Mouse (Mus musculus) midbrain, embryonic 13.5 days (tissue): Measurements from ENCODE around the gene Zbtb48. TPM values are rescaled to one million over a fixed set of nuclear protein-coding genes. Genes with fewer than 3 reads are reported as not detected.

Source experiments
- ATAC-seq: fragments of 200-750 bp; cut with Nextera tagmentation; 2 replicates; pipeline ENCODE4 v1.8.0; 2017; ENCODE audit warnings: mild to moderate bottlenecking, moderate TSS enrichment, moderate library complexity
- H3K27ac ChIP-seq: fragments of 300-500 bp; sonication (generic); 2 replicates; pipeline ENCODE4 v1.5.1; 2015; ENCODE audit warnings: inconsistent platforms, mild to moderate bottlenecking, moderate library complexity
- H3K27me3 ChIP-seq: fragments of 300-500 bp; sonication (generic); 2 replicates; pipeline ENCODE4 v1.6.1; 2015; ENCODE audit warnings: mild to moderate bottlenecking, inconsistent platforms
- H3K36me3 ChIP-seq: fragments of 300-500 bp; sonication (generic); 2 replicates; pipeline ENCODE4 v1.6.1; 2015; ENCODE audit warnings: mild to moderate bottlenecking, inconsistent platforms
- H3K4me1 ChIP-seq: fragments of 300-500 bp; sonication (generic); replicated peaks from 2 replicates; pipeline ENCODE4 v1.6.1; 2015; ENCODE audit warnings: inconsistent platforms
- H3K4me2 ChIP-seq: fragments of 300-500 bp; sonication (generic); replicated peaks from 2 replicates; pipeline ENCODE4 v1.6.1; 2015; ENCODE audit warnings: moderate library complexity, mild to moderate bottlenecking, inconsistent platforms
- H3K4me3 ChIP-seq: fragments of 300-500 bp; sonication (generic); replicated peaks from 2 replicates; pipeline ENCODE4 v1.5.1; 2015; ENCODE audit warnings: mild to moderate bottlenecking, inconsistent platforms
- H3K9ac ChIP-seq: fragments of 300-500 bp; sonication (generic); replicated peaks from 2 replicates; pipeline ENCODE4 v1.6.1; 2015; ENCODE audit warnings: mild to moderate bottlenecking, inconsistent platforms
- H3K9me3 ChIP-seq: fragments of 300-500 bp; sonication (generic); 2 replicates; pipeline ENCODE4 v1.6.1; 2016; ENCODE audit warnings: mild to moderate bottlenecking, inconsistent platforms
- WGBS: fragments of 180-500 bp; shearing (Covaris S2); methylation state at CpG from one replicate; pipeline ENCODE4 v1.1.7; 2015; 5-methylcytosine and 5-hydroxymethylcytosine counted together
- polyA plus RNA-seq: library from polyadenylated mRNA; unstranded; fragments of >200 nt; fragmentation: Nextera tagmentation; extraction: Ambion mirVana; gene quantifications from 2 replicates; pipeline ENCODE4 v1.2.1, GENCODE M21; 2015

Zbtb48 gene
- polyA plus RNA-seq = 17.9 and 26.3 TPM in 2 replicates

DNA sequence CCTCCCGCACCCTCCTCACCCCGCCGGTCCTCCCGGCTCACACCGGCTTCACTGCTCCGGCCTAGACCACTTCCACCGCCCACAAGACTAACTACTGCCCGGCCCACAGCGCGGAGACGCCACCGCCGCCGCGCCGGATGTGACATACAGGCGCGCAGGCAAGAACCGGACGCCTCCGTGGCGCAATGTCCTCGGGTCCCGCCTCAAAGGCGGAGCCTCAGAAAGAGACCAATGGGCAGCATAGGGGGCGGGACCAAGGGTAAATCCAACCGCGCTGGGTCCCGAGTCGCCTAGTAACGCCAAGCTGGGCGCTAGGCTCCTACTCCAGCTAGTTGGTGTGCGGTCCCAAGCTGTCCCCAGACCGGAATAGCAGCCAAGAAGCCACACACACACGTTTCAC is at the start of gene Zbtb48:
Gene Zbtb48, minus strand, starts transcription at position 148 of the 400 bp plus-strand sequence.
- Histone ChIP-seq H3K4me1 (peaks cover 56% of the 10 kb centered on the region), H3K27ac (peak within 1 kb of the TSS; percentile 70), H3K4me3 (peak within 1 kb of the TSS; percentile 80), H3K9ac (peak within 1 kb of the TSS; percentile 82), H3K9me3 (no peaks in the 10 kb centered on the region), H3K27me3 (peaks cover 11% of the 10 kb centered on the region), H3K4me2 (peak within 1 kb of the TSS; percentile 99), H3K36me3 (peaks cover 24% of the 10 kb centered on the region)
- ATAC-seq = peak; percentile 98
- under 1% methylated on average over 35 of the region's 35 CpGs for WGBS

DNA sequence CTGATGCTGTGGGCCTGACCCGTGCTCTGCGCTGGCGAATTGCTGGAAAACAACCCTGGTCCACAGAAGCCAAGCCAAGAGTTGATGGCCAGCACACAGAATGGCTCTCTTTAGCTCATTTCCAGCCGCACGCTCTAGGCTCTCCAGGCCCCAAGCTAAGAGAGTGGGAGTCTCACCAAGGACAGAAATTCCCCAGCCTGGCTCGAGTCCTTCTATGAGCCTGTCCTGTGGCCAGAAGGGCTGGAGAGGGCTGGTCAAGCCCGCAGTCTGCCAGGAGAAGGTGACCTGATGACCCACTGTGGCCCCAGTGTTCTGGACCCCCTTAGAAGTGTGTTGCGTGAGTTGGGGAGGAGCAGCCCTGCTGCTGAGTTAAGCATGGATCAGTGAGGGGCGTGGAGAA is 49.7 kb upstream of the Zbtb48 start:
- no peak overlapping the region for H3K9ac ChIP-seq
- WGBS = 90% methylated on average over 9 of the region's 9 CpGs

DNA sequence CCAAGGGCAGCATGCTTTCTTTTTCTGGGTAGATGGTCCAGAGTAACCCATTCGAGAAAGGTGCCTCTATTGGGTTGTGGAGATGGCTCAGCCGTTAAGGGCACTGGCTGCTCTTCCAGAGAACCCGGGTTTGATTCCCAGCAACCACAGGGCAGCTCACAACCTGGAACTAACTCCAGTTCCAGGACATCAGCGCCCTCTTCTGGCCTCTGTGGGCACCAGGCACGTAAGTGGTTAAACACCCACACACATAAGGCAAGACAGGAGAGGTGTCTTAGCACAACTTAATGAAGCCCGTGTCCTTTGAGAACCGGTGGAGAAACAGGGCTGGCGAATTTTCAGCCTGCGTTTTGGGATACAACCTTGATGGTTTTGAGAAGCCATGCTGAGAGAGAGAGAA is 47.1 kb upstream of the Zbtb48 start:
- no peaks in the 10 kb centered on the region for H3K27me3 ChIP-seq
- no peak overlapping the region for H3K9ac ChIP-seq
- H3K36me3 ChIP-seq = no peaks in the 10 kb centered on the region
- no peak overlapping the region for H3K4me3 ChIP-seq
- H3K9me3 ChIP-seq = no peaks in the 10 kb centered on the region; the same call in 1 of the 2 replicates
- H3K4me1 ChIP-seq = peaks cover 9% of the 10 kb centered on the region
- ATAC-seq = no peak
- WGBS = 81% methylated on average over 9 of the region's 9 CpGs
- no peak overlapping the region for H3K4me2 ChIP-seq
- no peak overlapping the region for H3K27ac ChIP-seq

More for the DNA sequence above, 49.7 kb upstream of the Zbtb48 start:
- Histone ChIP-seq H3K4me3 (no peak overlapping the region), H3K36me3 (no peaks in the 10 kb centered on the region), H3K27me3 (no peaks in the 10 kb centered on the region), H3K4me2 (no peak overlapping the region), H3K4me1 (peaks cover 7% of the 10 kb centered on the region), H3K9me3 (no peaks in the 10 kb centered on the region; the same call in 1 of the 2 replicates), H3K27ac (no peak overlapping the region)
- no peak for ATAC-seq

DNA sequence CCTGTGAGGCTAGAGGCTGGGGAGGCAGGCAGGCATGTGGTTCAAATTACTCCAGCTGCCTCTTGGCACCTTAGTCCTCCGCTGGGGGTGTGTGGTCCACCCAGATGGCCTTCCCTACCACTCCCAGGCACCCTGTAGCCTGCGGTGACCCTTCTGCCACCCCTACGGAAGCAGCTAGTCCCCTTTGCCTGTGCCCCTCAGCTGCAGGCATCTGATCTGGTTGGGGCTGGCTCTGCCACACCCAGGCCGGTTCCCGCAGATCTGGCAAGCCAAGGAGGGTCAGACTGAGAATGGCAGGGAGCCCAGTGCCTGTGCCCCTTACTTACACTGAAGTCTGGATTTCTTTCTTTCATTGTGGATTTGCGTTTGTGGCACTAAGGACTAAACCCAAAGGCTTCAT is 46.2 kb upstream of the Zbtb48 start:
- WGBS = 89% methylated on average over 6 of the region's 6 CpGs
- Histone ChIP-seq H3K9ac (no peak overlapping the region), H3K4me1 (peaks cover 9% of the 10 kb centered on the region), H3K9me3 (no peaks in the 10 kb centered on the region), H3K4me2 (no peak overlapping the region), H3K27me3 (no peaks in the 10 kb centered on the region), H3K4me3 (no peak overlapping the region), H3K27ac (no peak overlapping the region), H3K36me3 (no peaks in the 10 kb centered on the region)
- no peak for ATAC-seq

DNA sequence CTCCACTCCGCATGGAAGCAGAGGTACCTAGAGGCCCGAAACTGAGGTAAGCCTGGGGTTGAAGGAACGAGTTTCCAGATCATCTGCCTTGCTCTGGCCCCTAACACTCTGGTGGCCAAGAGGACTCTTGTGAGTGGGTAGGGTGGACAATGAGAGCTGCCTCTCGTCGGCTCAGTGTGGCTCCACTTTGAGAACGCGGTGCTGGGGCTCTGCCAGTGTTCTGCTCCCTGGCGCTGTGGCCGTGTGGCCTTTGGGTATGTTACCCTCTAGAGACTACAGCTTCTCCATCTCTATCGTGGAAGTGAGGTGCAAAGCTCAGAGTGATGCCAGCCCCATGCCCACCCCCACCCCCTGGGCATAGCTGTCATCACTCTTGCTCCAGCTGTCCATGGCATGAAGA is 45.2 kb upstream of the Zbtb48 start:
- WGBS = 71% methylated on average over 10 of the region's 10 CpGs
- H3K4me3 ChIP-seq = no peak overlapping the region
- H3K4me2 ChIP-seq = no peak overlapping the region
- H3K9me3 ChIP-seq = no peaks in the 10 kb centered on the region
- 0 out of 2 replicates have a peak overlapping the region, but pooled peaks have one; percentile 14 for H3K9ac ChIP-seq
- no peak overlapping the region for H3K27ac ChIP-seq
- no peaks in the 10 kb centered on the region for H3K27me3 ChIP-seq
- no peaks in the 10 kb centered on the region for H3K36me3 ChIP-seq
- peaks cover 9% of the 10 kb centered on the region for H3K4me1 ChIP-seq
- no peak for ATAC-seq

DNA sequence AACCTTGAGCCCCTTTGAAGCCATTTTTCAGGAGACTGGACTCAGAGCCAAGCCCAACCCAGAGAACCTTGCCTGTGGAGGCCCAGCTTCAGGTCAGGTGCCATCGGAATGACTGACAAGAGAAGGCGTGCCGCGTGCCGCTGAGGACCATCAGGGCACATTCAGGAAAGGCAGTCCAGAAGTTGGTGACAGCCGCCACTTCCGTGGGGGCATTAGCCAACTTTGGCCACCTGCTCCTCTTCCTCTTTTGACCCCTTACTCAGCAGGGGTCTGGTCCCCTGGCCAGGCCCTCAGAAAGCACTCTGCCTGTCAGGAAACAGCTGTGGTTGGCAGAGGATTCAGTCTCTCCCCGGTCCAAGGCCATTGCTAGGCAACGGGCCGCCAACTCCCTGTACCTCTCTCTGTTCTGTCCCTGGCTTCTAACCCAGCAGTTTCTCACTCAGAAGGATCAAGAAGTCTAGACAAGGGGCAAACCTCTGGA is 44.7 kb upstream of the Zbtb48 start, which contains the start of gene Plekhg5:
Gene Plekhg5, plus strand, starts transcription at position 378 of the 481 bp plus-strand sequence.
- H3K9me3 ChIP-seq = no peaks in the 10 kb centered on the region
- no peaks in the 10 kb centered on the region for H3K27me3 ChIP-seq
- H3K9ac ChIP-seq = 0 out of 2 replicates have a peak within 1 kb of the TSS, but pooled peaks have one; percentile 14
- H3K4me3 ChIP-seq = no peak within 1 kb of the TSS
- H3K4me1 ChIP-seq = peaks cover 9% of the 10 kb centered on the region
- no peaks in the 10 kb centered on the region for H3K36me3 ChIP-seq
- no peak within 1 kb of the TSS for H3K4me2 ChIP-seq
- WGBS = 66% methylated on average over 10 of the region's 10 CpGs
- no peak within 1 kb of the TSS for H3K27ac ChIP-seq
- no peak for ATAC-seq

DNA sequence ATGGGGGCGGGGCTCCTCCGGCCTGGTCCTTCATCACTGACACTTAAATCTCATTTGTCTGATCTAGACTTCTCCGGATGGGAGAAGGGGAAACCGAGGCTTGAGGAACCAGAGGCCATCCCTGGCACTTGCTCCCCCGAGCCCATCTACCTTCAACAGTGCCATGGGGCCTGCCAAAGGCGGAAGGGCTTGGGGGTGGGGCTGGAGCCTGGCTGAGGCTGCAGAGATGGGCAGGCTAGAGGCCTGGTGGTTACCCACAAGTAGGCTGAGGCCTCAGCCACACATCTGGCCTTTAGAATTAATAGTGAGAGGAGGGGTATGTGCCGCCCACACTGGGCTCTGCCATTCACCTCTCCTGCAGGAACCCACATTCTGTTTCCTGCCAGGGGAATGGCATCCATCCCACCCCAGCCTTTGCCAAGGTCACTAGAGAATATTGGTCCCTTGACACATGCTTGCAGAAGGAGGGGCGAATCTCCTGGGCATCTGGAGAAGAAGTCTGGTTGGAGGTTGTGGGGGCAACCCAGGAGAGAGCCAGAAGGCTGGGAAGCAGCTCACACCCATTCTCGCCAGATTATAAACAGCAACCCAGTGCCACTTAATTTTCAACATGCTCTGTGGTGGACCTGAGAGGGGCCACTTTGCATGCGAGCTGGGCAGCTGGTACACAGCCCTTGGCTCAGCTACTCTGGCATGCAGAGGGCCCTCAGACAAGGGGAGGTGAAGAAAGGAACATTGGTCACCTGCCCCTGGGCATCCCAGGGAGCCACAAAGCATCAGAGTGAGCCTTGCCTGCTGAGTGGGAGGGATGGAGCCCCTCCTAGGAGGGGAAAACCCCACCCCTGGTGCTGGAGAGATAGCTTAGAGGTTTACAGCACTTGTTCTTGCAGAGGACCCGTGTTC is 43.3 kb upstream of the Zbtb48 start:
- Histone ChIP-seq H3K27ac (no peak overlapping the region), H3K36me3 (no peaks in the 10 kb centered on the region), H3K9ac (no peak overlapping the region), H3K4me3 (no peak overlapping the region), H3K9me3 (no peaks in the 10 kb centered on the region), H3K4me2 (no peak overlapping the region), H3K27me3 (no peaks in the 10 kb centered on the region), H3K4me1 (peaks cover 9% of the 10 kb centered on the region)
- no peak for ATAC-seq
- WGBS = 81% methylated on average over 11 of the region's 11 CpGs

DNA sequence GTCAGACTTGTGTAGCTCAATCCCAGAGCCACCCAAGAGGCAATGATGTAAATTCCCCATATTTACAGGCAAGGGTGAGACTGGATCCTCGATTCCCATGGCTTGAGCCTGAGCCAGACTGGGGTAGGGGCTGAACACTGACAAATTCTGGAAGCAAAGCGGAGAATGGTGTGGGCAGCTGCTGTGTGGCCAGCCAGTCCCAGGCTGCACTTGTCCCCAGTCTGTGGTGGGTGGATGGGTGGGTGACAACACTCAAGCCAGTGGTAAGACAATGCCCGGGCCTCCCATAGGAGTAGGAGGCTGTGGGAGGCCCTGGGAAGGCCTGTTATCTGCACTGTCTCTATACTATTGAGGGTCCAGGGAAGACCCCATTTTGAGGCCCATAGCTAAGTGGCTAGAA is 41.8 kb upstream of the Zbtb48 start:
- no peak overlapping the region for H3K27ac ChIP-seq

DNA sequence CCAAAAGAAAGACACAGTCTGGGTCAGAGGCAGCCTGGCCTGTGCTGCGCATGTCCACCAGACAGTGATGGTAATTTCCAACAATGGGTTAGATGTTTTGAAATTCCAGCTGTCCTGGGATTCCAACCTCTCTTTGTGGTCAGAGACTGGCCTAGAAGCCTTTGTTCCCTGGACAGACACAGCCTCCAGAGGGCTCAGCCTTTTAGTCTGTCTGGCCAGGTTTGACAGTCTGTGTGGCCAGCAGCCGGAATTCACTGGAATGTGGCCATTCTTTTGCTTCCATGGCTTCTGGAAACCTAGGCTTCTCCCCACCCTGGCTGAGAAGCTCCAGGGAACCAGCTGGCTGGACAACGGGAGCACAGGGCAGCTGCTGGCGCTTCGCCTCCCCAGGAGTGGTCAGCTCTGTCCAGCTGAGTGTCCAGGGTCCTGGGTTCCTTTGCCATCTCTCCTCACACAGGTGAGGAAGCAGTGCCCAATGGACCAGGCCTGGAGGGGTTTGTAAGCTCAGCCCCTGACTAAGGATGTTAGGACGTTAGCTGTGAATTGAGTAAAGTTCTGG is 40.8 kb upstream of the Zbtb48 start:
- WGBS = 73% methylated on average over 6 of the region's 6 CpGs
- no peak for ATAC-seq

More for the DNA sequence above, 41.8 kb upstream of the Zbtb48 start:
- Histone ChIP-seq H3K27me3 (no peaks in the 10 kb centered on the region), H3K4me2 (no peak overlapping the region), H3K4me1 (peaks cover 9% of the 10 kb centered on the region), H3K4me3 (no peak overlapping the region), H3K9me3 (no peaks in the 10 kb centered on the region), H3K9ac (no peak overlapping the region), H3K36me3 (peaks cover 3% of the 10 kb centered on the region)
- 87% methylated on average over 3 of the region's 3 CpGs for WGBS
- ATAC-seq = no peak

DNA sequence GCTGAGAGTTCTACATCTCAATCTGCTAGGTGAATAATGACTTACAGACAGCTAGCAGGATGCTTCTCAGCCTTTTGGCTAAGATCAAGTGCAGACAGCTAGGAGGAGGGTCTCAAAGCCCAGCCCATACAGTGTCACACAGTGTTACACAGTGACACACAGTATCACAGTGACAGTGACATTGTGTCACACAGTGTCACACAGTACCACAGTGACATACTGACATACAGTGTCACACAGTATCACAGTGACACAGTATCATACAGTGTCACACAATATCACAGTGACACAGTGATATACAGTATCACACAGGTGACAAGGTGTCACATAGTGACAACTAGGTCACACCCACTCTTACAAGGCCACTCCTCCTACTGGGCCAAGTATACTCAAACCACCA is 39.8 kb upstream of the Zbtb48 start:
- Histone ChIP-seq H3K9ac (no peak overlapping the region), H3K4me3 (no peak overlapping the region), H3K9me3 (no peaks in the 10 kb centered on the region), H3K27ac (no peak overlapping the region), H3K36me3 (peaks cover 11% of the 10 kb centered on the region), H3K4me2 (no peak overlapping the region), H3K27me3 (no peaks in the 10 kb centered on the region), H3K4me1 (peaks cover 3% of the 10 kb centered on the region)
- ATAC-seq = peak; percentile 27; the same call in 1 of the 2 replicates

More for the DNA sequence above, 40.8 kb upstream of the Zbtb48 start:
- Histone ChIP-seq H3K4me2 (no peak overlapping the region), H3K9me3 (no peaks in the 10 kb centered on the region), H3K36me3 (peaks cover 7% of the 10 kb centered on the region), H3K27ac (no peak overlapping the region), H3K4me3 (no peak overlapping the region), H3K9ac (no peak overlapping the region), H3K27me3 (no peaks in the 10 kb centered on the region), H3K4me1 (peaks cover 9% of the 10 kb centered on the region)

DNA sequence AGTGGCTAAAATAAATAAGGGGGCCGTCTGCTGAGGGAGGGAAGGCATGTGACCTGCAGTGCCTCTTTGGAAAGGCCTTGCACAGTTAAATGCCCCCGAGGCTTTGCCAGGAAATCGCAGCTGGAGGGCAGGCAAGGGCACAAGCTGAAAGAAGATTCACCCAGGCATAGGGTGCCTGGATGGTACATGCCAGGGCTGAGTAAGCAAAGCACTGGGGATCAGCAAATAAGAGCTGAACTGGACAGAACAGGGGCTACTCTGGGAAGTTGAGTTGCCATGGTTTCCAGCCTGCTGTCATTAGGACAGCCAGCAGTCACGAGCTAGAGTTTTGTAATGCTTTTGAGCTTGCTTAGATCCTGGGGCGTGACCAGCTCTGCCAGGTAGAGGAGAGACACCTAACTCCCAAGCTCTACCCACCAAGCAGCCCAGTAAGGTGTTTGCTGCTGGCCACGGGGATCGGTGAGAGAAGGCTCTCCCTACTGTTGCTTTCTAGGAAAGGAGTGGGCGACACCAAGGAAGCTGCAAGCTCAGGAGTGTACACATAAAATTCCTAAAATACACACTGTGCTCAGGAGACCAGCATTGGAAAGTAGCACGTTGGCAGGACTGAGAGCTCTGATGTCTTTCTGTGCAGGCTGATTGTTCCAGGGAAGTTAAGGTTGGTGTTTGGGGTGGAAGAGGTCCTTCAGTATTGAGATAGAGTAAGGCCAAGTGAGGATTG is 35.1 kb upstream of the Zbtb48 start:
- H3K27me3 ChIP-seq = no peaks in the 10 kb centered on the region
- H3K9me3 ChIP-seq = no peaks in the 10 kb centered on the region
- H3K4me1 ChIP-seq = no peaks in the 10 kb centered on the region
- H3K36me3 ChIP-seq = peaks cover 53% of the 10 kb centered on the region
- H3K9ac ChIP-seq = no peak overlapping the region
- ATAC-seq = no peak
- no peak overlapping the region for H3K27ac ChIP-seq
- H3K4me2 ChIP-seq = no peak overlapping the region
- 80% methylated on average over 9 of the region's 9 CpGs for WGBS
- no peak overlapping the region for H3K4me3 ChIP-seq

DNA sequence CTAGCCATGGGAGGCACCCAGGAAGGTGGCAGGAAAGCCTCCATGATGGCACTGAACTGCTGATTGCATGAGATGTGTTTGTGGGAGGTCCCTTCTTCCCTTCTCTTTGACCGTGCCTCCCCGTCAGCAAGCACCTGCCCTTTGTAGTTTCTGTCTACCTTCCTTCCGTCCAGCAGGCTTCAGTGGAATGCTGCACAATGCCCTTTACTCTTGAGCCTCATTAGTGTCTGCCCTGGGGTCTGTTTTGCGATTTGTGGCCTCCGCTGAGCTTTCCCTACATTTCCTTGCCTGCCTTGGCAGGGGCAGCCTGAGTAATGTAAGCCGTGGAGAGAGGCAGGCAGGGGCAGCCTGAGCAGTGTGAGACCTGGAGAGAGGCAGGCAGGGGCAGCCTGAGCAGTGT is 17.1 kb upstream of the Zbtb48 start:
- no peak overlapping the region for H3K27ac ChIP-seq
- no peak overlapping the region for H3K4me3 ChIP-seq
- H3K4me2 ChIP-seq = no peak overlapping the region
- 82% methylated on average over 6 of the region's 6 CpGs for WGBS
- H3K9me3 ChIP-seq = no peaks in the 10 kb centered on the region
- no peaks in the 10 kb centered on the region for H3K27me3 ChIP-seq
- no peak overlapping the region for H3K9ac ChIP-seq
- ATAC-seq = no peak
- peaks cover 83% of the 10 kb centered on the region for H3K36me3 ChIP-seq
- H3K4me1 ChIP-seq = peaks cover 13% of the 10 kb centered on the region
